Mouse (Mus musculus) liver, adult 2 months (tissue): Measurements from ENCODE around the gene Clk1.

Experiments used
- CTCF ChIP-seq: fragments of 200-500 bp; IDR thresholded peaks from 2 replicates; pipeline ENCODE4 v1.5.1; 2011; ENCODE audit warnings: low read depth, low read length, control low read depth
- POLR2A ChIP-seq: fragments of 200-500 bp; IDR thresholded peaks from 2 replicates; pipeline ENCODE4 v1.6.1; 2011; ENCODE audit warnings: low read length, control low read depth; ENCODE audit not compliant: insufficient read depth; ENCODE audit errors: extremely low read depth

DNA sequence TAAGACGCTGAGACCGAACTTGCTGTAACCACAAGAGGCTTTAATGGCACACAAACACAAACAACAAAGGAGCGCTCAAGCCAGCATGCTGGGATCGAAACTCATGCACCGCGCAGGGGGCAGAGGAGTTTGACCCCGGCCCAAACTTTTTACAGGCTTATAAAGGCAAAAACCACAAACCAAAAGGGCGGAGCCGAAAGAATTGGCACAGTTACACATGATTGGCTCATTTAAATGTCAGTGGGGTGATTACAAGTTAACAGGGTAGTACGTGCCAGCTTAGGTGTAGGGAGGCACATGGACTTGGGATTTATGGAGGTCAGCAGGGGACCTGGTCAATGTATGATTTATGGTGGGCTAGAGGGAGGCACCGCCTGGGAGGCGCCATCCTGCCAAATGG, 59.3 kb downstream of the Clk1 start:
- TF ChIP-seq POLR2A, result no peak
- no peak for TF ChIP-seq CTCF
